Mouse (Mus musculus) liver, embryonic 16.5 days (tissue): ENCODE measurements at regions not wholly inside any gene's neighbourhood (a gene's known extent, or its start where the extent isn't known, plus 50 kb on each side); places are given as distances from the start of the nearest gene placed in this dataset.
A peak's percentile ranks its signal among the peaks of the same experiment; 100 is the strongest.

Experiments
- ATAC-seq: fragments of 200-750 bp; cut with Nextera tagmentation; 2 replicates; pipeline ENCODE4 v1.8.0; 2017; ENCODE audit warnings: low read depth, mild to moderate bottlenecking, moderate number of reproducible peaks, moderate library complexity
- H3K27ac ChIP-seq: fragments of 300-500 bp; sonication (generic); 2 replicates; pipeline ENCODE4 v1.5.1; 2014; ENCODE audit warnings: mild to moderate bottlenecking, low read length
- H3K27me3 ChIP-seq: fragments of 300-500 bp; sonication (generic); 2 replicates; pipeline ENCODE4 v1.6.1; 2014; ENCODE audit warnings: low read depth, low read length, mixed read lengths; ENCODE audit not compliant: control insufficient read depth, insufficient read depth
- H3K36me3 ChIP-seq: fragments of 300-500 bp; sonication (generic); 2 replicates; pipeline ENCODE4 v1.6.1; 2014; ENCODE audit warnings: mild to moderate bottlenecking; ENCODE audit not compliant: control insufficient read depth, insufficient read depth
- H3K4me1 ChIP-seq: fragments of 300-500 bp; sonication (generic); 2 replicates; pipeline ENCODE4 v1.6.1; 2014; ENCODE audit warnings: low read depth, low read length, mixed read lengths; ENCODE audit not compliant: control insufficient read depth
- H3K4me2 ChIP-seq: fragments of 300-500 bp; sonication (generic); 2 replicates; pipeline ENCODE4 v1.6.1; 2014; ENCODE audit warnings: low read depth, low read length, mixed read lengths
- H3K4me3 ChIP-seq: fragments of 300-500 bp; sonication (generic); 2 replicates; pipeline ENCODE4 v1.5.1; 2014; ENCODE audit warnings: low read depth, mild to moderate bottlenecking, low read length
- H3K9ac ChIP-seq: fragments of 300-500 bp; sonication (generic); 2 replicates; pipeline ENCODE4 v1.6.1; 2014; ENCODE audit warnings: low read depth, low read length
- H3K9me3 ChIP-seq: fragments of 300-500 bp; sonication (generic); replicated peaks from 2 replicates; pipeline ENCODE4 v1.6.1; 2016; ENCODE audit warnings: low read length; ENCODE audit not compliant: control insufficient read depth
- WGBS: fragments of 180-500 bp; shearing (Covaris S2); extraction: QIAGEN DNeasy Blood & Tissue Kit; methylation state at CpG from one replicate; pipeline ENCODE4 v1.1.7; 2014; ENCODE audit not compliant: insufficient replicate concordance; 5-methylcytosine and 5-hydroxymethylcytosine counted together

GRCm38 (mm10) chr12:16043466-16044214 lies 226.9 kb upstream of the Trib2 start:
- H3K4me3 ChIP-seq: no peak overlapping the region
- ATAC-seq: no peak
- H3K36me3 ChIP-seq: no peaks in the 10 kb centered on the region
- no peak overlapping the region for H3K4me2 ChIP-seq
- H3K27me3 ChIP-seq: no peaks in the 10 kb centered on the region
- H3K9ac ChIP-seq: no peak overlapping the region
- 36% methylated on average over 8 of the region's 8 CpGs for WGBS
- no peaks in the 10 kb centered on the region for H3K9me3 ChIP-seq
- peaks cover 3% of the 10 kb centered on the region for H3K4me1 ChIP-seq
- no peak overlapping the region for H3K27ac ChIP-seq

GRCm38 (mm10) chr12:16042362-16042761 lies 225.6 kb upstream of the Trib2 start:
- Histone ChIP-seq H3K9me3 (no peaks in the 10 kb centered on the region), H3K27me3 (no peaks in the 10 kb centered on the region), H3K4me2 (no peak overlapping the region), H3K4me1 (peaks cover 3% of the 10 kb centered on the region), H3K9ac (no peak overlapping the region), H3K36me3 (no peaks in the 10 kb centered on the region), H3K4me3 (no peak overlapping the region), H3K27ac (no peak overlapping the region)
- 69% methylated on average over 1 of the region's 1 CpGs for WGBS
- no peak for ATAC-seq

- 50% methylated on average over 4 of the region's 4 CpGs for WGBS
- Histone ChIP-seq H3K4me3 (no peak overlapping the region), H3K4me1 (peaks cover 1% of the 10 kb centered on the region), H3K27ac (no peak overlapping the region), H3K4me2 (no peak overlapping the region), H3K9me3 (no peaks in the 10 kb centered on the region), H3K27me3 (no peaks in the 10 kb centered on the region), H3K36me3 (no peaks in the 10 kb centered on the region), H3K9ac (no peak overlapping the region)
- ATAC-seq: no peak
Observed at GRCm38 (mm10) chr12:16041129-16041528, 224.4 kb upstream of the Trib2 start.

- no peak for ATAC-seq
- no peaks in the 10 kb centered on the region for H3K9me3 ChIP-seq
- H3K4me2 ChIP-seq: no peak overlapping the region
- 47% methylated on average over 2 of the region's 2 CpGs for WGBS
- no peaks in the 10 kb centered on the region for H3K36me3 ChIP-seq
- no peaks in the 10 kb centered on the region for H3K27me3 ChIP-seq
- H3K4me1 ChIP-seq: no peaks in the 10 kb centered on the region
- H3K4me3 ChIP-seq: no peak overlapping the region
- H3K27ac ChIP-seq: no peak overlapping the region
- H3K9ac ChIP-seq: no peak overlapping the region
Observed at GRCm38 (mm10) chr12:16035551-16035950, 218.8 kb upstream of the Trib2 start.

- Histone ChIP-seq H3K36me3 (no peaks in the 10 kb centered on the region), H3K4me1 (no peaks in the 10 kb centered on the region), H3K27ac (no peak overlapping the region), H3K27me3 (no peaks in the 10 kb centered on the region), H3K9ac (no peak overlapping the region), H3K4me3 (no peak overlapping the region), H3K9me3 (no peaks in the 10 kb centered on the region), H3K4me2 (no peak overlapping the region)
- no peak for ATAC-seq
Observed at GRCm38 (mm10) chr12:16034691-16035515, 218.2 kb upstream of the Trib2 start.

- Histone ChIP-seq H3K27ac (no peak overlapping the region), H3K27me3 (no peaks in the 10 kb centered on the region), H3K9me3 (no peaks in the 10 kb centered on the region), H3K4me2 (no peak overlapping the region), H3K4me1 (no peaks in the 10 kb centered on the region), H3K4me3 (no peak overlapping the region), H3K36me3 (no peaks in the 10 kb centered on the region), H3K9ac (no peak overlapping the region)
- ATAC-seq: no peak
- WGBS: 20% methylated on average over 1 of the region's 1 CpGs
Observed at GRCm38 (mm10) chr12:16026654-16027053, 209.9 kb upstream of the Trib2 start.

- Histone ChIP-seq H3K4me1 (no peaks in the 10 kb centered on the region), H3K27ac (no peak overlapping the region), H3K4me3 (no peak overlapping the region), H3K4me2 (no peak overlapping the region), H3K27me3 (no peaks in the 10 kb centered on the region), H3K36me3 (no peaks in the 10 kb centered on the region), H3K9ac (no peak overlapping the region), H3K9me3 (no peaks in the 10 kb centered on the region)
- WGBS: 24% methylated on average over 7 of the region's 7 CpGs
- no peak for ATAC-seq
Observed at GRCm38 (mm10) chr12:16023273-16023672, 206.6 kb upstream of the Trib2 start.

GRCm38 (mm10) chr12:16021202-16021821 lies 204.6 kb upstream of the Trib2 start:
- 17% methylated on average over 1 of the region's 1 CpGs for WGBS
- no peaks in the 10 kb centered on the region for H3K36me3 ChIP-seq
- no peak overlapping the region for H3K4me3 ChIP-seq
- no peak overlapping the region for H3K9ac ChIP-seq
- H3K4me2 ChIP-seq: no peak overlapping the region
- peak; percentile 64 for ATAC-seq
- no peaks in the 10 kb centered on the region for H3K4me1 ChIP-seq
- no peaks in the 10 kb centered on the region for H3K9me3 ChIP-seq
- H3K27me3 ChIP-seq: no peaks in the 10 kb centered on the region
- H3K27ac ChIP-seq: no peak overlapping the region

- ATAC-seq: no peak
- Histone ChIP-seq H3K9me3 (no peaks in the 10 kb centered on the region), H3K4me3 (no peak overlapping the region), H3K4me2 (no peak overlapping the region), H3K36me3 (no peaks in the 10 kb centered on the region), H3K9ac (no peak overlapping the region), H3K4me1 (no peaks in the 10 kb centered on the region), H3K27ac (no peak overlapping the region), H3K27me3 (no peaks in the 10 kb centered on the region)
- WGBS: 56% methylated on average over 4 of the region's 4 CpGs
Observed at GRCm38 (mm10) chr12:16018237-16018636, 201.5 kb upstream of the Trib2 start.
